Mouse (Mus musculus) heart, postnatal 25 days (tissue): Measurements from ENCODE around the gene Gpr158. TPM values are rescaled to one million over a fixed set of nuclear protein-coding genes. Genes with fewer than 3 reads are reported as not detected.

ENCODE experiments used
- DNase-seq: peaks from one replicate; pipeline ENCODE4 v3.0.0; 2022; ENCODE audit warnings: low spot score
- intact Hi-C: fragments of 180-260 bp; cut with DNase I; formaldehyde crosslinking; loops from one replicate; pipeline ENCODE4 v1.15.1; 2025
- total RNA-seq, 2 experiments: library from RNA; stranded (reverse); gene quantifications; 2 replicates each; pipeline ENCODE4 v1.2.3; 2021

Gene Gpr158
- total RNA-seq, 2 experiments from 2014 or later: 0.05 to 0.08 TPM

DNA sequence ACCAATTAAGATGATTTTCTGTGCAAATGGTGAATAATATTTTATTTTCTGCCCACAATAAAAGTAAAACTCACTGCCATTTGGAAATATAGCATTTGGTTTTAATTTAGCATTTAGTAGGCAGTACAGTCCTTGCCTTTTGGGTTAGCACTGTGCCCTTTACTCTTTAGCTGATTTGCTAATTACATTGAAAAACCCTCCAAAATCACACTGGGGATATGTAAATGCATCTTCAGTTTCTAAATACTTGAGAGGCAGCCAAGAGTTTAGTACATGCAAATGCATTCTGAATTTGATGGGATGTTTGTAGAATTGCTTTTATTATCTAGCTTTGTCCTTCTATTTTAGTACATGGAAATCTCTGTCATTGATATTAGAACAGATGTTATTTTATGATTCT, 163.4 kb downstream of the Gpr158 start:
- intact Hi-C loops: no loop called here
- DNase-seq: no peak

DNA sequence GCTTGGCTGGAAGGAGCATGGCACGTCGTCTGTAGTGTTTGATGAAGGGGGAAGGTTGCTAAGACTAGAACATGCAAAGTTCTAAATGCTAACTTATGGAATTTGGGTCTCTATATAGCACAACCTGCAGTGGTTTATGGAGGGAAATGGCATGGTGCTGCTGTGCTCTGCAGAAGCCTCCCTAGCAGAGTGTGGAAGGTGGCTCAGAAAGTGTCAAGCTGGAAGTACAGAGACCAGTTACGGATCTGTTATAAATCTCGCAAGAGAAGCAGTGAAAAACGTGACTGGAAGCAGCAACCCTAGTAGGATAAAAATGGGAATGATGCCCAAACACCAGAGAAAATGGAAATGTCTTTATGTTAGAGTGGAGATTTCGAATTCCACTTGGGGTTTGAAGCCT, 251.8 kb downstream of the Gpr158 start:
- DNase-seq: no peak
- intact Hi-C loops: no loop called here

DNA sequence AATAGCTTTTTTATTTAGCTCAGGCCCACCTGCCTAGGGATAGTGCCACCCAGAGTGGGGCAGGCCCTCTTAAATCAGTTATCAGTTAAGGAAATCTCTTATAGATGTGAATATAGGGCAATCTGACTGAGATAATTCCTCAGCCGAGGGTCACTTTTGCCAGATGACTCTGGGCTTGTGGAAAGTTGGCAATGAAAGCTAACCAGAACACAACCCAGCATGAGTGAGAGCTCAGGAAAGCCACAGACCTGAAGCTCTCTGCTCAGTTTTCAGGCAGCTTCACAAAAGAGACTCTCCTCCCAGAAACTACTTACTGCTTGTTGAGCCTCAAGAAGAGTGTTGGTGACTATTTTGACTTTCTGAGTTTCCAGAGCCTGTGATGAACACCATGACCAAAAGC, 264.8 kb downstream of the Gpr158 start:
- intact Hi-C loops: no loop called here
- DNase-seq: no peak

DNA sequence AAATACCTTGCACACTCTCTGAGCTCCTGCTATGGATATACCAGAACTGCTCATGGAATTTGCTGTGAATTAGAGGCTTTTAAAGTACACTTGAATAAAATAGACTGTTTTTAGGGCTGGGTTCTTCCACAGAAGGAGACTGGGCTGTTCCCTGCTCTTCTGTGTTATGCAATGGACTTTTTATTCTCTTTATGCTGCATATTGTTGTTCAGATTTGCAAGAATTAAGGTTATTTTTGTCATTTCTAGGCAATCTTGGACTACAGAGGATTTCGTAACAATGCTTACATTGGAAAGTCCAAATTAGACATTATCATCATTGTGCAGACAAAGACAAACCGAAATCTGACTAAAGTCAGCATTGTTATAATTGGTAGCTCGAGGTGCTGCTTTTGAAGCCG, 298.4 kb downstream of the Gpr158 start:
- DNase-seq: no peak
- intact Hi-C loops: no loop called here

DNA sequence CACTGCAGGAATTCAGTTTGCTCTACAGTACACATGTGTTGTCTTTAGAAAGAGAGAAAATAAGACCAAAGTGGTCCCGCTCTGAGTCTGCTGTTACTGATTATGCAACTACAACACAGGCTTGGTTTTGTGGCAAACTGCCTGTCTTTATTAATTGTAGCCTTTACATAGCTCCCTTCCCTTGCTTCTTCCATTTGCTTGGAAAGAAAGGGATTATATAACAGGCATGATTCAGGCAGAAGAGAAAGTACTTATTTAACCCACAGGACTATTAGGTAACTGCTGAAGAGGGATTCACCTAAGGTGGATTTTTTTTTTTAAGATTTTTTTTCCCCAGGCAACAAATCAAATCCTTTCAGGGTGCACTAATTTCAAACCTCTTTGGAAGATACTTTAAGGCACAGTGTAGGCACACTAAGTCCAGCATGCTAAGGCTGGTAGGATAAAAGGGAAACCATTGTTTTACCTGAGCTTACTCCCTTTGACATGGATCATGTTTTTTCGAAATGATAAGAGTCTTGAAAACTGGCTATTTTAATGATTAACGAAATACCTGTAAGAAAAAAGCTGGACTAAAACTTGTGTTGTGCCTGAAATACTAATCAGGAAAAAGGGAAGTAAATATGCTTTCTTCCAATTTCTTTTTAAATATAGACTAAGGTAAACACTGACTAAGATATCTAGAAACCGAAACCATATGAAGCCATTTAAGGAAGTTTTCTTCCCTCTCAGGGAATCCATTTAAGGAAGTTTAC, 308.9 kb downstream of the Gpr158 start:
- intact Hi-C loops: no loop called here

DNA sequence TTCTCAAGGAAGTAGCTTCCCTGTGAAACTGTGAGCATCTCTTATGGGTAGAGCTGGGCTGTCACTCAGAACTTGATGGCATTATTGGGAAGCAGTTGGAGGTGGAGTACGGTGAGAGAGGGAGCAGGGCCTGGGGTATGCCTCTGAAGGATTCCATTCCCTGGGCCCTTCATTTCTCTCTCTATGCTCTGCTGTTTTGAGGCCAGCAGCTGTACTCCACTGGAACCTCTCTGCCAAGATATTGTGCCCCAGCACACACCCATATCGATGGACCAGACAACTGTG, 309.4 kb downstream of the Gpr158 start:
- no peak for DNase-seq
- intact Hi-C loops: no loop called here

More for the DNA sequence above, 308.9 kb downstream of the Gpr158 start:
- DNase-seq: no peak

DNA sequence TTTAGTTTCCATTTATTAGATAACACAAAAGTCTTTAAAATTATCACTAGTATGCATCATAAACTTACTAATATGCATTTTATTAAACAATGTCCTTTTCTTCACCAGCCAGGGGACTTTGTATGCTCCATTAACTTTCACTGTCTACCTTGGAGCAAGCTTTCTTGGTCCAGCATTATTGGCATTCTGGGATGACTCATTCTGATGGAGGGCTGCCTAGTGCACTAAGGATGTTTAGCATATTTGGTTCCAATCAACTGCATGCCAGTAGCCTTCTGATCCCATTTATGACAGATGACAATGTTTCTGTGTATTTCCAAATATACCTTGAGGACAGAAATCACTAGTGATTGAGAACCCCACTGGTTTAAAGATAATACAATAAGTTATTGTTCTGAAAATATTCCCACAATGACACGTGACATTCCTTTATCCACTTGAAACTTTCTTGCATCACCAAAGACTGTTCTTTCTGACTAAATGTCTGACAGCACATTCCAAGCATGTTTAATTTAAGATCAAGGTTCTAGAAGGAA, 313.5 kb downstream of the Gpr158 start:
- intact Hi-C loops: no loop called here
- no peak for DNase-seq

DNA sequence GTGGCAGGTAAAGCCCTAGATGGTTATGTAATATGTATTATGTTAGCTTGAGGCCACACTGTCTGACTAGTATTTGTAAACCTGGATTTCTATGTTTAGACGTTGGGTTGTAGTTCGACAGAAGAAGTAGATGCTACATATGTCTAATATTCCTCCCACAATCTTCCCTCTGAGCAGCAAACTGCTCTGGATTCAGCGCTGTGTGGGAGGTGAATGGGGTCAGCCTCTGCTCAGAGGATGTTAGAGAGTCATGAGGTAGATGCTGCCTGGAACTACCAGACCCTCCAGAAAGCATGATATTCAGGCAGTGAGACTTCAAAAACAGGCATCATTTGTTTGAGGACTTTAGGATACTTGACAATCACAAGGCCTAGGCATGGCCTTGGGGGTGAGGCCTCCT, 317.4 kb downstream of the Gpr158 start:
- intact Hi-C loops: no loop called here
- no peak for DNase-seq

DNA sequence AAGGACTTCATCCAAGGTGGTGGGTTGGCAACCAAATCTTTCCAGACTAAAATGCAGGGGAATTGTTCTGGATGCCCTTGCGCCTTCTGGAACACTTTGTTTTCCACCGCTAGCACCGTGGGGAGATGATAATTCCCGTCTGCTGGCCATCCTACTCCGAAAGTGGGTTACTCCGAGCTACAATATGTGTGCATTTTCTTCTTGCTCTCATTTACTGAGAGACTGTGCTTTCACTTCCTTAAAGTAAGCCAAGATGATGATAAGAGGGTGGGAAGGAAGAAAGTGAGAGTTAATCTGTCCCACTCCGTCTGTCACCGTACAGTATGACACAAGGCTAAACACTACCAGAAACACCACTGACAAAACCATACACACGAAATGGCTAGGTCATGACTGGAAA, 325.8 kb downstream of the Gpr158 start:
- DNase-seq: no peak
- intact Hi-C loops: no loop called here

DNA sequence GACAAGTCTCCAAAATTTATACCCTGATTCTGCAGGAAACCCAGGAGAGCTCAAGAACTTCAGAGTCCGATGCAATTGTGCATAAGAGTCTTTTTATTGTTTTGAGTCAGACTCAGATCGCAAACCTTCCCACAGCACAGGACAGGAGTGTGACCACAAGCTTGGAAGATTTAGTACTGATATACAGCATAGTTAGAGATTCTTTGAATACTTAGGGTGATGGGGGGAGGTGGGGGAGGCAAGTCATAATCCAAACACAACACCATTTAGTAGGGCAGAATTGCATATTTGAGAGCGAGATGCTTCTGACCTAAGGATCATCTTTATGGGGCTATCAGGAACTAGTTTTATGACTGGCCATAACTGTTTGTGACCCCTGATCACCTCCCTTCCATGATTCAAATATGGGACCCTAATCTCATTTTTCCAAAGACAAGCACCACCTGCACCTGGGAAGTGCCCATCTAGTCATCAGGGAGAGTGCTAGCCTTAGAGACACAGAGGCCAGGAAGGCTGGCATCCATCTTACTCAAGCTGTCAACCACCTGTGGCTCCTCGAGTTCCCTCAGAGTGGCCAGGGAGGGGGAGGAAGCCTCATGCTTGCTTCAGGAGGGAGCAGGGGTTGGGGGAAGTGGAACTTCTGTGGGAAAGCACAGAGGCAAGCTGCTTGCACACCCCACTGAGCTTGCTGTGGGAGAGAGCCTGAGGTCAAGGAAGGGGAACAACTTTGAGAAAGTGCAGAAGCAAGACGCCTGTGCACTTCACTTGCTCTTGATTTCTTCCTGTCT, 326.7 kb downstream of the Gpr158 start:
- no peak for DNase-seq
- intact Hi-C loops: no loop called here

DNA sequence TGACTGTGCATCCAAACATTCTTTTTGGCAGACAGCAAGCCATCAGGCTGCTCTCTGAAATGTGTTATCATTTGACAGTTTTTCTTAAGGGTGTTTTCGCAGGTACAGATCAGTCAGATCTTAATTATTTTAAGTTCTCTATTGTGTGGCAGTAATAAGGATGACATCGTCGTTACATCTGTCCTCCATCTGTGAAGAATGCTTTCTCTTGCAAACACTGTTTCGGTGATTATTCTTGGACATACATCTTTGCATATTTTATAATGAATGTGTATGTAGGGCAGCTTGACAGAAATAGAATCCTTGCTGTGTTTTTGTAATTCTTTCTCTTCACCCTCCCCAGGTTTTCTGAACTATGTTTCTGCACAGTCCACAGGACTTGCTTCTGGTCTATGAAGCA, 360.7 kb downstream of the Gpr158 start:
- intact Hi-C loops: no loop called here
- no peak for DNase-seq

DNA sequence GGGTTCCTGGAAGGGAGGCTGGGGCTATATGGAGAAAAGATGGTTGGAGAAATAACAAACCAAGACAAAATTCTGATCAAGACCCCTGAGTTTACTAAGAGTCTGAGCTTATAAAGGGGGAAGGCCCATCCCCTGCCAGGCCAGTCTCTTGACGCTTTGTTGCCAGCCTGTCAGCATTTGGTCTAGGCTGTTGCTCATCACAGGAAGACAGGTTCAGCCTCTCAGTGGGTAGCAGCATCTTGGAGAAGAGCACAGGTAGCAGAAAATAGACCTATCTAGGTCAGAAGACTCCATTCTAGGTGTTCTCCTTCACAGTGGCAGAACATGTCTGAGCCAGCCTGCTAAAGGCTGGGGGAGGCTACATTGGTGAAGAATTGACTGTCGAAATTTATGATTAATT, 416.4 kb downstream of the Gpr158 start:
- DNase-seq: no peak

DNA sequence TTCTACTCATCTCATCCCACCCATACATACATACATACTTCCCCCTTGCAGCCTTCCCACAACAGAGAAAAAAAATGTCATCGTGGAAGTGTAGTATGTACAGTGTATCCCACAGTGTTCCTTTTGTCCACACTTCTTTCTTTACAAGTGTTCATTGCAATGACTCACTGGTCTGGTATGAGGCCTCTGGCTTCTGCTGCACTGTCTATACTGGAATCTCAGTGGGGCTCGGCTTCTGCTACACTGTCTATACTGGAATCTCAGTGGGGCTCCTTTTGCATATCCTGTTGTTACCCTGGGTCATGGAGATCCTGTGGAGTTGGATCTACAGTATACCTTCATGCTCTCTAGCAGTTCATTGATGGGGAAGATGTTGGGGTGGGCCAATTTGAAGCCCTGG, 425.8 kb downstream of the Gpr158 start:
- no peak for DNase-seq
- intact Hi-C loops: no loop called here

More for the DNA sequence above, 416.4 kb downstream of the Gpr158 start:
- intact Hi-C loops: no loop called here

DNA sequence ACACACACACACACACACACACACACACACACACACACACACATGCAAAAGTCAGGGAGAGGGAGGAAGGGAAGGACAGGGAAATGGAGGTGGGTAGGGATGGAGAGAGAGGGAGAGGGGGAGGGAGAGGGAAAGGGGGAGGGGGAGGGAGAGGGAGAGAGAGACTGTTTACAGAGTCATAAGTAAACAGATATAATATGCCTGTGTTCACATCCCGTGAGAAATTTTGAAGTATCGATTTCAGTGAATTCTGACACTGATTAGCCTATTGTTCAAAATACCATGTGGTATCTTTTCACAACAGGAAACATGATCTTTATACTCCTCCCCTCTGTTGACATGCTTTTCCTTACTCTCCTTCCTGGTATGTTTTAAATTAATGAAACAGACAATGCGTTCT, 432.3 kb downstream of the Gpr158 start:
- intact Hi-C loops: no loop called here
- no peak for DNase-seq

DNA sequence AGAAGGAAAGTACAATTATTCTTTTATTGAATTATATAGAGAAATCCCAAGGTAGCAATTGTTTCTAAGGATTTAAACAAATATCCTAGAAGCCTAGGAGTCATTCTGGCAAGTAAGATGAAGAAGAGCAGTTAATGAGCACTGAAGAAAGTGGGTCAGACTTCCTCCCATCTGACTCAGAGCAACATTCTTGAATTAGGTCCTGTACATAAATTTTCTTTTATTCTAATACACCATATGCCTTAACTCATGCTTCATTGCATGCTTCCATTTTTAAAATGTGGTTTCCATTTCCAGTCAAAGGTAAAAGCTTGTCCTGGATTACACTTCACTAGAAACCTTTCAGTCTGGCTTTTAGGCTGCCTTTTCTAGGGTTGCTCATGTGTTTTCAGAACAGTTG, 432.7 kb downstream of the Gpr158 start:
- intact Hi-C loops: no loop called here
- no peak for DNase-seq

DNA sequence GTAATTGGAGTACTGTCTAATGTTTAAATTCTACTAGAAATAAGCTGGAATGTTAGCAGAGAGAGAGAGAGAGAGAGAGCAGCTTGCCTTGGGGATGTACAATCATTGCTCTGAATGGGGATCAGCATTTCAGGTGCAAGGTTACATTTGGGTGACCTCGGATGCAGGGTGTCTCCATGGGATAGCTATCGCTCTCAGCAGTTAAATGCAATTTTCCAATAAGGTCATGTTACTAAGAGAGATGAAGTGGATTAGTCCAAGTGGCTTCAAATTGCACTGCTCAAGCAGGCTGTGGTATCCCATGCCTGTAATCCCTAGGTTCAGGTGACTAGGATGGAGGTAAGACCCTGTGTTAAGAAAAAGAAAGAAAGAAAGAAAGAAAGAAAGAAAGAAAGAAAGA, 441.2 kb downstream of the Gpr158 start:
- intact Hi-C loops: no loop called here
- no peak for DNase-seq

DNA sequence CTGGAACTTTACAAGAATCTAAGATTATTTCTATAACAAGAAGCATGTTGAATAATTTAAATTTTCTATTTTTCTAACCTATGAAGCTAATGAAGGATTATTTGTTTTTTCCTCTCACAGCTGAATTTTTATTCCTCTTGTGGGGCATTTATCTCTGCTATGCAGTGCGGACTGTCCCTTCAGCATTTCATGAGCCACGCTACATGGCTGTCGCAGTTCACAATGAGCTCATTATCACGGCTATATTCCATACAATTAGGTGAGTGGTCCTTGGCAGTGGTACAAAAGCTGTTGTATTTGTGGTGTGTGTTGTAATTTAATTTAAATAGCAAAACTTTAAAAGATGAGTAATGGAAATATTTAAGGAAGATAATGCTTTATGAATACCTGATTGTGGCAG, 443.1 kb downstream of the Gpr158 start:
- no peak for DNase-seq
- intact Hi-C loops: no loop called here

DNA sequence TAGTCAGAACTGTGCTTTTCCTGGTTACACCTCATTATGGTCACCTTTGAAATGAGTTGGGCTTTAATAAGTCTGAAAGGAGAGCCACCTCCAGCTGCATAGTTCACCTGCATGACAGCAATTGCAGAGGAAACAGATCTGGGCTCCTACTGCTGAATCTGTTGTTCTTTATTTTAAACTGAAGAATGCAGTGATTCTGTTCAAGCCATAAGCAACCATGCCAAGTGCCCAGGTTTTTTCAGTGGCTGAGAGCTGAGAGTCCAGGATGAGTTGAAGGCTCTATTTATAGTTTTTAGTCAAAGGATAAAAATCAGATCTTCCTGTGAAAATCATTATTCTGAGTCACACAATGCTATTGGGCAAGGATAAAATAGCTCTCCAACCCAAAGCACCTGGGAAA, 496.7 kb downstream of the Gpr158 start:
- intact Hi-C loops: no loop called here
- DNase-seq: no peak
